Mouse (Mus musculus) megakaryocyte progenitor cell, adult 5-6 weeks (primary cell): ENCODE results near the gene Ctsm. TPM values are rescaled to one million over a fixed set of nuclear protein-coding genes. Genes with fewer than 3 reads are reported as not detected.
"Not testable (repeated sequence)": the region's sequence is repeated elsewhere in the genome, so short reads cannot be mapped to it uniquely, and the experiment has no call there.

Source experiments
- ATAC-seq: replicated peaks from 2 replicates; pipeline ENCODE4 v1.8.0; 2016; ENCODE audit warnings: mild to moderate bottlenecking, moderate TSS enrichment, inconsistent platforms; ENCODE audit not compliant: poor library complexity
- total RNA-seq, 2 experiments: library from RNA; stranded (forward) in 1 of 2; stranded (reverse) in 1 of 2; fragments of 157-497, 149-512 nt in 1 of 2; fragments of 200-1000 nt in 1 of 2; gene quantifications; 2 replicates each; pipeline versions ENCODE4 v1.2.3 to v1.2.4; 2015 to 2017

Ctsm gene
- not detected in 2 replicates for total RNA-seq (2015)
- not detected in 2 replicates for total RNA-seq (2017)

GRCm38 (mm10) chr13:61541631-61542030, at the start of gene Ctsm:
Gene Ctsm (minus strand): TSS chr13:61541839.
- no peak for ATAC-seq

GRCm38 (mm10) chr13:61570027-61570426, 28.4 kb upstream of the Ctsm start, which contains the start of gene Cts3:
Gene Cts3 (minus strand): TSS chr13:61570127.
- no peak for ATAC-seq

- not testable (repeated sequence) for ATAC-seq
These were observed 26.4 kb upstream of the Ctsm start, which contains the start of gene Gm49352 for GRCm38 (mm10) chr13:61568074-61568473. Gene Gm49352 (minus strand): TSS chr13:61568174.

Other genes with a start within 250 kb of the Ctsm start
- not detected in 2 replicates for gene Cts7, start 183.6 kb downstream of the Ctsm start, total RNA-seq (2015)
- gene Cts7, start 183.6 kb downstream of the Ctsm start, total RNA-seq (2017), result not detected in 2 replicates
- gene Gm49352, start 26.3 kb upstream of the Ctsm start, total RNA-seq (2015), result not detected in 2 replicates
- not detected in 2 replicates for gene Gm49352, start 26.3 kb upstream of the Ctsm start, total RNA-seq (2017)
- gene Cts3, start 28.3 kb upstream of the Ctsm start, total RNA-seq (2015), result not detected in 2 replicates
- gene Cts3, start 28.3 kb upstream of the Ctsm start, total RNA-seq (2017), result not detected in 2 replicates